Mouse (Mus musculus) cerebellum, adult 11-12 months (tissue): ENCODE measurements around the gene Gna14.
A peak's percentile ranks its signal among the peaks of the same experiment; 100 is the strongest.

ENCODE experiments used
- DNase-seq: peaks from one replicate; pipeline ENCODE4 v3.0.0; 2022

The Gna14 gene

GRCm38 (mm10) chr19:16518569-16518968 is 83.0 kb downstream of the Gna14 start:
- DNase-seq = no peak

GRCm38 (mm10) chr19:16520608-16521007 is 85.0 kb downstream of the Gna14 start:
- DNase-seq = no peak

GRCm38 (mm10) chr19:16526302-16526880 is 90.8 kb downstream of the Gna14 start:
- DNase-seq = no peak

DNA sequence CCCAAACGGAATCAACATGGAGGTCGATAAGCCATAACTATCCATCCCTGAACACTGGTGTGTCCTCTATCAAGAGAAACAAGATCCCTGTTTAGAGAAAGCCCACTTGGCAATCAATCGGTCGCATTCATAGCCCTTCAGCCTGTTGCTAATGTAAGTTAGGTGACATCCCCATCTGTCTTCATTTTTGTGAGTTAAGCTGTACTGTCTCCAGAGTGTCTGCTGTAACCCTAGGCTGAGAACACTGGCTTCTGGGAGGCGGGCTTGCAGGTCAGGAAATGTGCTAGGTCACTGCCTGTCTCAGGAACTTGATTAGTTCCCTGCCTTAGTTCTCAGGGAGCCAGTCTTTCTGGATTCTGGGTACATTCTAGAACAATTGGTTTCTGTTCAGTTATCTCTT is 91.5 kb downstream of the Gna14 start:
- DNase-seq = no peak

DNA sequence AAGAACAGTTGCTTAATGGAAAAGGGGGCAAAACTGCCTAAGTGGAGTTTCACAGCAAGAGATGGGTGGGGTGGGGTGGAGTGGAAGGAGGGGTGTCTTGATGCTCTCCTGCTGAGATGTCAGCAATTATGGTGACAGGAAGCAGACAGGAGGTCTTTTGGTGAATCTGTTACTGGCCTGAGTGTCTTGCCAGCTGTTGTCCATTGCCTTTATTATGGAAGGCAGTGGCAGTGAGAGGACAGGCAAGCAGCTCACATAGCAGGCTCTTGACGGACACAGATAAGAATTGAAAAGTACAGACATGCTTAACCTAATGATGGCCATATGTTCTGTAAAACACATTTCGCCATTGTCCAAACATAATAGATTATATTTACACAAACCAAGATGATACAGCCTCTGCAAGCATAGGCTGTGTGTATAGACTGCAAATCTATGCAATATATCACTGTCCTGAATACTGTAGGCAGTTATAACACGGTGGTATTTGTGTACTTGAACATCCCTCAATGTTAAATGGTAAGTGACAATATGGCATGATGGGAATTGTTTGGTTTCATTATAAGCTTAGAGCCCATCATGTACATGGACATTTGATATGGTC is 92.8 kb downstream of the Gna14 start:
- DNase-seq = no peak

DNA sequence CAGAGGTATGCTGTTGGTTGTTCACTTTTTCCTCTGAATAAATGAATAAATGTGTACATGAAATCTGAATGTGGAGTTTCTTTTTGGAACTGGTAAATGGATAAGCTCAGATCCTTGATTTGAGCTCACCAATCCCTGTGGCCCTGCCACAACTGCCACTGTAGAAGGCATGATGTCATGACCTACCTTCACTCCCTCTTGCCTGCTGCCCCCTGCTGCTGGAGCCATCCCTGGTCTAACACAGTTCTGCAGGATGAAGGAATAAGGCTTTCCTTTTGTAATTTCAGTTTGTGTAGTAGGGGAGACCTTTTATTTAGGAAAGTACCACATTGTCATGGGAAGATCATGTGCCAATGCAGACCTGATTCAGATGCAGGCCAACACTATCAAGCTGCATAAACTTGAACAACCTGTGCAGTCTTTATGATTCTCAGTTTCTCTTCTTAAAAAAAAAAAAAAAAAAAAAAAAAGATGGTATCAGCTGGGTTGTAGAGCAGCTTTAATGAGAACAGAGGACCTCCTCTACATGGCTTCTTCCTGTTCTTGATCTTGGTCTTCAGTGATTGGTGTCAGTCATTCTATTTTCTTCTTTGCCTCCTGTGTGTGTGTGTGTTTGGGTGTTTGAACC is 93.8 kb downstream of the Gna14 start:
- no peak for DNase-seq

DNA sequence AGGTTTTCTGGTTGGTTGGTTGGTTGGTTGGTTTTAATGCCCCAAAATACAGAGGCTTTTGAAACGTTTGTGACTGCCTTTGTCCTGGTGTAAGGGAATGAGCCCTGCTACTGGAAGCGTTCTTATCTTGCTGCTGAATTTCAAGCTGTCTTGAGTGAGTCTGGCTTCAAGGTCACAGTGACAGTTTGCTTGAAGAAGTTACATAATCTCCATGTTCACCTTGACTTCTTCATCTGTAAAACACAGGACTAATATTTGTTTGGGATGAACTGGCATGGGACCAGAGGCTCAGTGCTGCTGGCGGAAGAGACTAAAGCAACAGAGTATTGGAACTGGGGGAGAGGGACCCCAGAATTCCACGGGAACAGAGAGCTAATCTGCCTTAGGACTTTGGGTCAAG is 94.4 kb downstream of the Gna14 start:
- DNase-seq = no peak

DNA sequence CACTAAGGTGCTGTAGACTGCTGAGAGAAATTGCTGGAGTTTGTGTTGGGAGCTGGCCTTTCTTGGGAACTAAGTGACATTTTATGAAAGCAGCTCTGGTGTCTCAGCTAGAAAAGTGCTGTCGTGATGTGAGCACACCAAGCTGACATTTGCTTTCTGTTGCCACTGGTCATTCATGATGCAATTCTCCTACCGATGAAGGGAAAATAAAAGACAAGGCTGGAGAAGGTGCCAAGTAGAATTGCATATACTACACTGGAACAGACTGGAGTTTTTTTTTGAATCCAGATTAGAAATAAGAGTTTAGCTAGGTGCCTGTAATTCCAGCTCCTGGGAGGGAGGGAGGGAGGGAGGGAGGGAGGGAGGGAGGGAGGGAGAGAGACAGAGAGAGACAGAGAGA is 98.7 kb downstream of the Gna14 start:
- no peak for DNase-seq

DNA sequence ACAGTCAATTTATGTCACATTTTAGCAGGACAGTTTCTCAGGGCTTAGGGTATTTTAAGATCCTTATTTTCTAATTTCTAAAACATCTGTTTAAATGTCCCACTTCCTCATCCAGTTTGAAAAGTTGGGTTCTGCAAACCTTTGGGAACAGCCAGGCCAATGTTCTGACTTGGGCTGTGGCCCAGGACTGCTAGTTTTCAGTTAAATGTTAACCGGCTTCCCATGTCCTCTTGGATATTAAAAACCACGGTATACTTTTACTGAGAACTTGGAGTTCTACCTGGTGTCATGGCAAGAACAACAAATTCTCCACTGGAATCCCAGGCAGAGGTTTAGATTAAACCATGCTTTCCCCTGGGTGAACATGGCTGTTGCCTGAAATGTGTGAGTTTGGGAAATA is 102.9 kb downstream of the Gna14 start:
- no peak for DNase-seq

- DNase-seq = no peak
Observed at GRCm38 (mm10) chr19:16543688-16544087, 108.1 kb downstream of the Gna14 start.

GRCm38 (mm10) chr19:16556988-16557387 is 121.4 kb downstream of the Gna14 start:
- DNase-seq = no peak

DNA sequence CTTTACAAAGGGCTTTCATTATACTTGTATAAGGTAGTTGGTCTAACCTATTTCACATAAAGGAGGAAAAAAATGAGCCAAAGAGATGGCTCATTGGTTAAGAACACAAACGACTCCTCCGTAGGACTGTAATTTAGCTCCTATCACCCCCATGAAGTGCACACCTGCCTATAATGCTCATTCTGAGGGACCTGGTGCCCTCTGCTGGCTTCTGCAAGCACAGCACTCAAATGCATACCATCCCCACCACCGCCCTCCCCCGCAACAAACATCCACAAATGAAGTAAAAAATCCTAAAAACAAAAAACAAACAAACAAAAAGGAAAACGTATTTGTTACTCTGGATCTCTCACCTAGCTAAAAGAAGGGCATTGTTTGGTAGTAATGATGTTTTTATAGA is 122.4 kb downstream of the Gna14 start:
- DNase-seq = no peak

GRCm38 (mm10) chr19:16558570-16558969 is 123.0 kb downstream of the Gna14 start:
- DNase-seq = no peak

- DNase-seq = no peak
Observed at GRCm38 (mm10) chr19:16559243-16559896, 123.8 kb downstream of the Gna14 start.

DNA sequence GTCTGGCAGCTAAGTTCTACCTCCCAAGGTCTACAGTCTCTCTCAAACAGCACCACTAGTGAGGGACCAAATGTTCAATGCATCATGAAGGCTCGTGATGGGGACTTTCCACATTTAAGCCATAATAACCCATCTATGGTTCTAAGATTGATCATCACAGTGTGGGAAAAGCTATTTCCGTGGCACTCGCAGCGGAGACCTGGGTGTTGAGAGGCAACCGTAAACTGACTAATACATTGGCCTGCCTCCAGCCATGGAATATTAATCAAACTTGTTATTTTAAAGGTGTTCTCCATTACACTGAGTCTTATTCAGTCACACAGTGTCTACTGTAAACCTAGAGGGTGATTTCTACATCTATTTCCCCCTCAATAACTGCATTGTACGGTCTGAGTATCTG is 127.1 kb downstream of the Gna14 start:
- no peak for DNase-seq

DNA sequence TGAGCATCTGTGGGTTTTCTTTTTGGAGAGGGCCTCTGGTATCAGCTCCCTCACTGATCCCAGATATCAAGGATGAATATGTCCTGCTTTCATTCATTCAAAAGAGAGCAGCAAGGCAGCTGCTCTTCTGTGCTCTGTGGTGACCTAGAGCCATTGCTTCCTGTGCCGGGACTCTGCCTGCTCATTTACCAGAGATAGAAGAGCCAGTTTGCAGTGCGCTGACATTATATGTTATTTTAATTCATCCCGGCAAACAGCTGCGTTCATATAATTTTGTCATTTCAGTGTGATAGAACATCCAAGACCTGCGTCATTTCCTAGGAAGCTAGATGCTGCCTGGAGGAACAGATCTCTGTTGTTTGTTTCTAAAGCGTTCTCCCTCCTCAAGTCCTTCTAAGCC is 141.2 kb downstream of the Gna14 start:
- DNase-seq = no peak

DNA sequence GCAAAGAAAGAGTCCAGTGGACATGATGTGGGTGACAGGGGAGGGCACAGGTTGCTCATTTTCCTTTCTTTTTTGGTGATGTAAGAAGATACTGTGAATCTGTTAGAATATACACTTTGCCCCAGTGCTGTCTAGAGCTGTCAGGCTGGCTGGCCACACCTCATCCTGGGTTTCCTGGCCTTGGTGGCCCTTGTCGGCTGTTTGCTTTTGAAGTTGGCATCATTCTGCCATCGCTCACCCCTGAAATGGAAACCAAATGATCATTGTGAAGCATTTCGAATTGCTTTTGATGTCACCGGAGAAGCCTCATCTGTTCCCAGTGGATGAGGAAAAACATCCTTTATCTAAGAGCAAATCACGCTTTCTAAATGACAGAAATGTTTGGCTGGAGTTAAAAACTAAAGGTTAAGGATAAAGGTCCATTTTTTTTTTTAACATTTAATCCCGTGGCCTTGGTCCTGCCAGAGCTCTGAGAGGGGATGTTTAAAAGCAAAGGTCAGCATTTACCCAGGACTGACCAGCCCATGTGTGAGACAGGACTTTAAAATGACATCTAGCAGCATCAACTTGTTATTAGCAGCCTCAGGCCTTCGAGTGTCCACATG is 144.2 kb downstream of the Gna14 start:
- no peak for DNase-seq

- no peak for DNase-seq
Observed at GRCm38 (mm10) chr19:16580501-16580900, 144.9 kb downstream of the Gna14 start.

DNA sequence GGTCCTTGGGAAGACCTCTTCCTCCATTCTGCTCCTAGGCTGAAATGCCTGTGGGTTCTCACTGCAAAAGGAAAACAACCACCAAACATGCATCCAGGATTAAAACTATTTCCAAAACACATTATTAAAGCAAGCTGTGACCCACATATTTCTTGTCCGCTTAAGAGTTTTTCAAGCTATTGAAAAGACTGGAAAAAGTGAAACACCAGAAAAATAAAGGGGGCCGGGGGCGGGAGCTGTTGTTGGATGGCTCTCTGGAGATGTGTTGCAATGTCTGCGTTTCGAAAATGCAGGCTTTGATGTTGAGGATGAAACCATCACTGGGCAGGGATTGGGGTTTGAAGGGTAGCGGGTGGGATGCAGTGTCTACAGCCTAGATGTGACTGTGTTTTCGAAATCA is 149.0 kb downstream of the Gna14 start:
- DNase-seq = no peak

DNA sequence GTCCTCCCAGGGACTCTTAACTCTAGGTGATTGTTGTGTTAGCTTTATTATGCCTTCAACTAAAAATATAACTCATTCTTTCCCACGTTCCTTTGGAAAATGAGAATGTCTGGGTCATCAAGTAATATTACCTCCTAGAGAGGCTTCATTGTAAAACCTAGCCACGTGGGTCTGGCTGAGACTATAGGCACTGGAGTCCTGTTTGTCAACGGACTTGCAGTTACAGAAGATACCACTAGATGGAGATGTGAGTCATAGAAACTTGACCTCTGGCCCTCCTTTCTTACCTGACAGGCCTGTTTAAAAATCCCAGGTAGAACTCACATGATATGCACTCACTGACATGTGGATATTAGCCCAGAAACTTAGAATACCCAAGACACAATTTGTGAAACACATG is 149.8 kb downstream of the Gna14 start:
- DNase-seq = no peak

GRCm38 (mm10) chr19:16593256-16593974 is 157.9 kb downstream of the Gna14 start:
- DNase-seq = peak; percentile 11

DNA sequence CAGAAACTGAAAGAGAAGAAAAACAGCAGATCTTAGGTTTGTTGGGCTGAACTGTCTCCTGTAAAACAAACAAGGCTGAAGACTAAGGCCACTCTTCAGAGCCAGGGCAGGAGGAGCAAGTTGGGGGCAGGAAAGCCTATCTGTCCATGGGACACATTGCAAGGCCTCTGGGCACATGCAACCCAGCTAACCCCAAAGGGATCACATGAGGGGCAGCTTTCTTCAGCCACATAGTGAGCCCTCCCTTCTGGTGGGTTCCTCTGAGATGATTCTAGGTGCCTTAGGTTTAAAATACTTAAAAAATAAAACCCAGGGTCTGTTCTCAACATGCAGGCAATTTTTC is 158.4 kb downstream of the Gna14 start:
- no peak for DNase-seq

DNA sequence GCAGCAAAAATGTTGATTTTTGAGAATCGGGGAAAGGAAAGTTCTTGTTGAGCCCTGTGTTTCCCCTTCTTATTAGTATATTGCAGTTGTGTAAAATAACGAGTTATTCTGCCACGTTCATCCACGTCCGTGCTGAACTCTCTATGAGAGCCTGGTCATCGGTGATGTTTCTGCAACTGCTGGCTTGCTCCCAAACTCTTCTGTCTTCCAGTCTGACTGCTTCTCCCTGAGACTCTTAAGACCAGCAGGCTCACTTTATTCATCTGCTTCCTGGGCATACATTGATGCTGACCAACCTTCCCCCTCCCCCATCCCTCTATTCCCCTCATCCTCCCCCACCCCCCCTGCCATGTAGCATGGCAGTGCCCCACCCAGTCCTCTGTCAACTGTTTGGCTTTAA is 161.7 kb downstream of the Gna14 start:
- DNase-seq = no peak
